Mouse (Mus musculus) testis, adult 2 months (tissue): ENCODE data around the gene Xylt1.

ENCODE experiments used
- CTCF ChIP-seq: fragments of 200-500 bp; IDR thresholded peaks from 2 replicates; pipeline ENCODE4 v1.5.1; 2012; ENCODE audit warnings: low read depth, mild to moderate bottlenecking, inconsistent platforms, low read length, moderate library complexity; ENCODE audit not compliant: control insufficient read depth, insufficient read depth, insufficient replicate concordance
- POLR2A ChIP-seq: fragments of 200-500 bp; IDR thresholded peaks from 2 replicates; pipeline ENCODE4 v1.6.1; 2012; ENCODE audit warnings: low read depth, mild to moderate bottlenecking, inconsistent platforms, low read length, moderate library complexity; ENCODE audit not compliant: control insufficient read depth

- no peak for TF ChIP-seq CTCF
- no peak for TF ChIP-seq POLR2A
Observed at GRCm38 (mm10) chr7:117436892-117437291, 56.1 kb downstream of the Xylt1 start.
